Mouse (Mus musculus): ENCODE measurements around the gene Tcf12.

Gene Tcf12

DNA sequence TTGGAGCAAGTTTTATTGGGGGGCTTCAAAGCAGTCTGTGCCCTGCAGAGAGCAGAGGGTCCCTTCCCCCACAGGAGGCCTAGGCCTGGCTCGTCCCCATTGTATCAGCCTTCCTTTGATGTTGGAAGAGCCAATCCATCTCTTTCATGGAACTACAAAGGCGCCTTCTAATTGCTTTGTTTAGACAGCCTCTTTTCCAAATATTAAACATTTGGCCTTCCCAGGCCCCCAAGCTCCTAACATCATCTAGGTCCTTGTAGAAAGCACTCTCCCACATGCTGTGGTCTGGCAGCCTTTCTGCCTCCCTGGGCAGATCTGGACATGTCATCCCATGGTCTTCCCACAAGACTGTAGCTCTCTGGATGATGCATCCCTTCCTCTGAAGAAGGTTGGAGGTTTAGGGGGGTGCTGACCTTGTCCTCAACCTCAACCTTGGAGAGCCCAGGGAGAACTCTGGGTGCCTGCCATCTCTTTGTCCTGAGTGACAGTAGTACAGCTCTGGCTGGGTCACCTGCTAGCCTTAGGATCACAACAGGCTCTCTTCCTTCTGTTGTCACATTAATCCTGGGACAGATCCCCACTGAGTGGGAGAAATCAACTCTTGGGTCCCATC lies 276.4 kb downstream of the Tcf12 start:
- no peak for DNase-seq (ENCODE audit: low spot score)

DNA sequence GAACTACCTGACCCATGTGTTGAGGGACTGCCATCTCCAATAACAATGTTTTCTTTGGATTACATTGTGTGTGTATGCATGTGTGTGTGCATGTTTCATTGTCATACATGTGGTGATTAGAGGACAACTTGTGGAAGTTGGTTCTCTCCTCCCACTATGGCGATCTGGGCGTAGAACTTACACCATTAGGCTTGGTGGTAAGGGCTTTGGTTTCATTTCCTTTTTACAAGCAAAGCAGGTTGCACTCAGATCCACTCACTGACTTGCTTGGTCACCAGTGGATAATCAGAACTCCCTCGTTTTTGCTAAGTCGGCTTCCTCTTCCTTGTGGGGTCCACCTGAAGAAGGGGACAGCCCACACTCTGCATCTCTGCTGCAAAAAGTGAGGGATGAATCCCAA lies 277.0 kb downstream of the Tcf12 start:
- no peak for DNase-seq (ENCODE audit: low spot score)

DNA sequence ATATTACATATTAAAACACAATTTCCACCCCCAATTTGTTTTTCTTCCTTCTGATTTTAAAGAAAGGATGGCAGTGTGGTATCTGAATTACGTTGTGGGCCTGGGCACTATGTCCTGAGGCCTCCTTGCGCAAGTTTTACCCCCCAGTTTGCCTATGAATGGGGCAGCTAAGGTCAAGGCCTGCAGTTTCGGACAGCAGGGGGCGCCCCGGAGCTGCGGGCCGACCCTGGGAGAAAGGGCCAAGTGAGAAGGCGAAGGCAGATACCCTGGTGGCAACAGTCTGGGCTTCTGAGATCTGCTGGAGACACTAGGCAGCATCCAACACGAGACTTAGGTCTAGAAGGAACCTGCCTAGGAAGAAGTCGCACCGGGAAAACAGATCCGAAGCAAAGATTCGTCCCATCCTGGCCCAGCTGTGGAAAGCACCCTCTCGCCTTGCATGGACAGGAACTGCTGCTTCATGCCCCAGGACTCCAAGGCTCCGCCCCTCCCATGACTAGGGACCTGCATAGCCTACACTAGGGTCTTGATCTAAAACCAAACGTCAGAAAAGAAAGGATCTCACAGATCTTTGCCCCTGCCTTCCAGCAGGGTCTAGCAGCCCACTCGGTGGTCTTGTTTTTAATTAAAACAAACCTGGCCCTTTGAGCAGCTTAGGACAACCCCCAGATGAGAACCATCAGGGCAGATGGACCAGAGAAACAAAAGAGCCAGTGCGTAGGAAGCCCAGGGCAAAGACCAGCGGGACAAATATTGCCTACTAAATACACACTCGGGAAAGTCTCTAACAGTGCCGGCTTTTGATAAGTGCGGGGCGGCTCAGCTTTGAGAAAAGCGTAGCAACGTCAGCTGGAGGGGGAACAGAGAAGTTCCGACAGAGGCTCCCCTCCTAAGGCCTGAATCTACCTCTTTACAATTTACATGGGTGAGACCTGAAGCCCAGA lies 279.6 kb downstream of the Tcf12 start:
- DNase-seq (ENCODE audit: low spot score) = peak; percentile 65

DNA sequence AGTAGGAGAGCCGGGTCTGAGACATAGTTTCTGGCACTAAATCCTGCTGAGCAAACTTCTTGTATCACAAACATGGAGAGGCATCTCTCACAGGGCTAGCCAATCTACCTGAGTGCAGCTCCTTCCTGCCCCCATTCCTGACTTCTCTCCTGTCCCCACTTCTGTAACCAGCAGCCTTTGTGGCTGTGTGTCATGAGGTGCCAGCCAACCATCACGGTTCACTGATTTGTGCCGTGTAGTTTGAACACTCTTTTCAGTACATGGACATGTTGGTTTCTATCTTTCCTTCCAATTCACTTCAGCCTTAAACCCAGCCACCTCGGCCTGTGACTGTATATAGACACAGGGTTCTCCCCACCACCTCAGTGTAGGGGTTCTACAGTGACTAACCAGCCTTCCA lies 280.7 kb downstream of the Tcf12 start:
- no peak for DNase-seq (ENCODE audit: low spot score)

DNA sequence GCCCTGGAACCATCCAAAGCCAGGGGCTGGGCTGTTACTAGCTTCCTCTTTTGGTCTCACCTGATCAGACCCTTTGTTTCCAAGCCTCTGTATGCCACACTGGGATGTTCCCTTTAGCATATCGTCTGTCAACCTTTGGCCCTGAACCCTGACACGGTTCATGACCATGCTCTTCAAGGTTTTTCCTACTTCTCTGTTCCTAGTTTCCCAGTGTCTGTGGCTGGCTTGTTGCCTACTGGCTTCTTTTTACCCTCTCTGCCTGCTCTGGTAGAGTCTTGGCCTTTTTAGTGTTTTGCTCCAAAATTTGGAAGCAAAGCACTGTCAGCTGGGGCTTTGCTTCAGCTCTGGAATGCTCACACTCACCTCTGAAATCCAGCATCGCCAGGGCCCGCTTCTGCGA lies 281.3 kb downstream of the Tcf12 start:
- DNase-seq (ENCODE audit: low spot score) = no peak

DNA sequence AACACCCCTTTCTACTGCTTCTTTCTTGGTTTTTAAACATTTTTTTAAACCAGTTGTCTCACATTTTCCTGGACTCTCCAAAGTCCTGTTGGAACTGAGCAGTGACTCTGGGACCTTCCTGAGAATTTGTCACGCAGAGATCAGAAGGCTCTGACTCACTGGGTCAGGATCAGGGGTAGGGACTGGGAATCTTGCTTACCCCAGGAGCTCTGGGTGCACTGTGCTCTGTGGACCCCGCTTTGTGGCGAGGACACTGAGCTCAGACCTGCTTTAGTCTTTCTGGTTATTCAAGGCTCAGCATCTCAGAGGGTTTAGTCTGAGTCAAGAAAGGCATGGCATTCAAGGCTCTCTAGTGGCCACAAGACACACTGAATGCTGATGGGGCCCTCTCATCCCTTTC lies 281.9 kb downstream of the Tcf12 start:
- DNase-seq (ENCODE audit: low spot score) = no peak

DNA sequence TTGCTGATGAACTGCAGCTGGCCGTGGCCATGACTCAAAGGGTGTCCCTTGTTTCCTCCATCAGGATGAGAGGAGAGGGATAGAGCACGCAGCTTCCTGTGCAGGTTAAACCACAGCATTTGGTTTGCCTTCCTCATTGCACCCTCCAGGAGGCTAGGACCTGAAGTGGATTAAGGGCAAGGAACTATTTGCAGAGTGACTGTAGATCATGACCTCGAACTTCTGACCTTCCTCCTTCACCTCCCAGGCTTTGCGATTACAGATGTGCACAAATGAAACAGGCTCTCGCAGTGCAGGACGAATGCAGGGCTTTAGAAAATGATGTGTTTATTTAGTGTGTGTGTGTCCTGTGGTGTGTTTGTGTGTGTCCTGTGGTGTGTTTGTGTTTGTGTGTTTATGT lies 282.5 kb downstream of the Tcf12 start:
- no peak for DNase-seq (ENCODE audit: low spot score)

DNA sequence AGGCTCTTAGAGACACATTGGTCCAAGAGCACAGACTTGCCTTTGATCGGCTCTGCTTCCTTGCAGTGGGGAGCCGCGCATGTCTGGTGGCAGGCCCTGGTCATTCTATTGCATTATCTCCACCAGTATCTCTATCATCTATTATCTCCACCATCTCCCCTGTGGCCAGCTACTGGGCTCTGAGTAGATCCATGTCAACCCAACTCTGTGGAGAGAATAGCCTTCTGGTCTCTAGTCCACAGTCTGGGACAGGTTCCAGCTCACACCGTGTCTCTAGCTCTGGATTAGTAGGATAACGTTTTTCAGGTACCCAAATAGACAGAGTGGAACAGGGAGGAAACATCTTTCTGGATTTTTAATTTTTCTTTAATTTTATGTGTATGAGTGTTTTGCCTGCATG lies 284.3 kb downstream of the Tcf12 start:
- no peak for DNase-seq (ENCODE audit: low spot score)

DNA sequence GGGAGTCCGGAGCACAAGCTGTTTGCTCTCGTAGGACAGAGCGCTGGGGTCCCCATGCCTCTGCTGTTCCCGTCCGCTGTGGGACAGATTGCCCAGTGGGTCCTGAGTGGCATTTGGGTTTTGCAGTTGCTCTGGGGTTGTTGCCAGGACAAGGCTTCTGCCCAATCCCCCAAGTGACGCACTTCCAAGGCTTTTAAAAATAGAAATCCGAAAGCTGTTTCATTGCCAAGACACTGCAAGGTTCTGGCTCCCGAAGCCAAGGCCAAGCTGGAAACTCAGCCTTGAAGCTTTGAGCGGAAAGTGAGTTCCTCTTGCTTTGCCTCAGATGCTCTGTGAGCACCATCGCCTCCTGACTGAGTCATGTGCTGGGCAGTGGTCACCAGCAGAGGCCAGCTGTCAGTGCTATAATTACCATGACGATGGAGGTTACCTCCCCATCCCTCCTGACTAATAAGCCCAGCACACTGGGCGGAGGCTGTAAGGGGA lies 285.6 kb downstream of the Tcf12 start:
- no peak for DNase-seq (ENCODE audit: low spot score)

DNA sequence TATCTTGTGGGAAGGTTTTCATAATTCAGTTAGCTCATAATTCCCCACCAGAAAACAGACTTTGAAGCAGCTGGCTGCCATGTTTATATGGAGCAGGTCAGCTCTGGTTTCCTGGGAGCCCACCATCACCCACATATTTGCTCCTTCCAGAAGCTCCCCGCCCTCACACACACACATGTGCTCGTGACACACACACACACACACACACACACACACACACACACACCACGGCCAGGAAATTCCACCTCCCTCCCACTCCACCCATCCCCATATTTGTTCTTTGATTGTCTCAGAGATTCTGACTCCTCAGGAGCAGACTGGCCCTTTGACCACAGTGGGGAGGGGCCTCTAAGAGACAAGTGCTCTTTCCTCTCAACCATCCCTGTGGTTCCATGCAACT lies 289.7 kb downstream of the Tcf12 start:
- no peak for DNase-seq (ENCODE audit: low spot score)

DNA sequence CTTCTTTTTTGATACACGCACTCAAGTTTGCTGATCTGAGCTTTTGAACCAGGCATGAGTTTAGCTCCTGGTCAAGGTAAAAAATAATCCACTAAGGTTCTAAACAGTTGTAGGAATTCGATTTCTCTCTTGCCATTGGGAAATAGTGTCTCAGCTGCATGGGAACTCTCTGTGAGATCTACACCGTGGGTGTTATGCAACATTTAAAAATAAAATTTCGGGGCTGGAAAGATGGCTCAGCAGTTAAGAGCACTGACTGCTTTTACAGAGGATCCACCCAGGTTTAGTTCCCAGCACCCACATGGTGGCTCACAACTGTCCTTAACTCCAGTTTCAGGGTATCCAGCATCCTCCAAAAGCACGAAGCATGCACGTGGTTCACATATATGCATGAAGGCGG lies 293.2 kb downstream of the Tcf12 start:
- no peak for DNase-seq (ENCODE audit: low spot score)

DNA sequence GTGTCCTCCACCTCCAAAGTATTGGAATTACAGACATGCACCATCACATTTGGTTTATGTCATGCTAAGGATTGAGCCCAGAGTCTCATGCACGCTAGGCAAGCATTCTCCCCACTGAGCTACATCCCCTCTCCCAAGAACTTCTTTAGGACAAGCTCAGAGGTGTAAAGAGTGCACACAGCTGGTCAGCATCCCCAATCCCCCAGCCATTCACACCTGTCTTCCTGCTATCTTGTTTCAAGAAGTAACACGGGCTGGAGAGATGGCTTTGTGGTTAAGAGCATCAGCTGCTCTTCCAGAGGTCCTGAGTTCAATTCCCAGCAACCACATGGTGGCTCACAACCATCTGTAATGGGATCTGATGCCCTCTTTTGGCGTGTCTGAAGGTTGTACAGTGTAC lies 295.6 kb downstream of the Tcf12 start:
- no peak for DNase-seq (ENCODE audit: low spot score)

DNA sequence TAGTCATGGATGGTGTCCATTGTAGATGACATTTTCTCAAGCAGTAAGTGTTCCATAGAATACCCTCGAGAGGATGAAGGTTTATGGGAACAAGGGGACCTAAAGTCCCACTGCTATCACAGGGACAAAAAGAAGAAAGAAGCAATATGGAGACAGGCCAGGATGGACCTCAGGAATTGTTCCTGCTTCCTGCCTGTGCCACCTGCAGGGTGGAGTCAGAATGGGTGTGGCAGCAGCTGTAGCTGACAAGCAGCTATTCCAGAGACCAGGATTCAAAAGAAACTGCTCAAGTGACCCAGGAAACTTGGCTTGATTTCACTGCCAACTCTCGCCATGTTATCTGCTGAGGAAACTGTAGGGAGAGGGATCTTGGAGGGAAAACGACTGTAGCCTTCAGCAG lies 298.1 kb downstream of the Tcf12 start:
- no peak for DNase-seq (ENCODE audit: low spot score)

DNA sequence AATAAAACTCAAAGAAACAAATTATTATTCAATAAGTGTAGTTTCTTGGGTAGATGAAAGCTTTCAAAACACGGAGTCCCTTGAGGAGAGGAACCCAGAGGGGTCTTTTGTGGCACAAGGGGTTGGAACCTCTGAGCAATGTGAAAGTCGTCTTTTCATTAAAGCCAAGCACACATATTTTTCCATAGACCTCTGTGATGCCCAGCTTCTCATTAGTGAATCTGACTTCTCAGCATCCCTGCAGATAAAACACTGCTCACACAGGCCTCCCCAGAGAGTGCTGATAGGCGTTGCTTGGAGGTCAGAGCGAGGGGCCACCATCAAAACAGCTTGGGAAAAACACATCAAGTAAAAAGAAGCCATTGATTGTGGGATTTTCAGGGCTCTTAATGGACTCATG lies 298.8 kb downstream of the Tcf12 start:
- no peak for DNase-seq (ENCODE audit: low spot score)

DNA sequence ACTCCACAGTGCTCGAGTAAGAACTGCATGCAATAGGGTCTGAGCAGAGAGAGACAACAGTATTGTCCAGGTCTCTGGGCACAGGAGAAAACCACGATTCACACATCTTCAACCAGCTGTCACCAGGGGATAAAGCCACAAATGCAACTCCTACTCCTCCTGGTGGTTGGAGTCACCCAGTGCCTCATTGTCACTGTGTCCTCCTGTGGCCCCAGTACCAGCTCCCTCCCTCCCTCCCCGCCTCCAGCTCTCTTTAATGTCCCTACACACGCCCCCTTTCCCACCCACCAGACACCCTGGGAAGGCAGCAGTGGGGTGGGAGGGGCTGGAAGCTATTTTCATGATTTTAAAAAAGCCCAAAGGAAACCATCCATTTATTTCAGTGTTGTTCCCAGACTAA lies 299.3 kb downstream of the Tcf12 start:
- DNase-seq (ENCODE audit: low spot score) = no peak

DNA sequence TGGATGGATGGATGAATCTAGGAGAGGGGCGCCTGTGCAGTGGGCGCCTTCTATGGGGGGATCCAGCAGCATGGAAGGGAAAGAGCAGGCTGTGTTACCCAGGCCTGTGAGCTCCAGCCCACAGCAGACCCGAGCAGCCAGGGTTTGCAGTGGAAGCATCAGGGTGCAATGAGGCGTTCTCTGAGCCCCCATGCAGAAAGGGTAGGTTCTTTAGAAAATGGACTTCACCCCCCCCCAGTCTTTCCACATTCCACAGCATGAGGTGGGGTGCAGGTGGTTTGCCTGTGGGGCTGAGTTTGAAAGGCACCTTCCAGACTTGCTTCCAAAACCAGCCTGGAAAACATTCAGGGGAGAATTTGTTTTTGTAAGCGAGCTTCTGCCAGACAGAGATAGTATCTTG lies 300.3 kb downstream of the Tcf12 start:
- no peak for DNase-seq (ENCODE audit: low spot score)

DNA sequence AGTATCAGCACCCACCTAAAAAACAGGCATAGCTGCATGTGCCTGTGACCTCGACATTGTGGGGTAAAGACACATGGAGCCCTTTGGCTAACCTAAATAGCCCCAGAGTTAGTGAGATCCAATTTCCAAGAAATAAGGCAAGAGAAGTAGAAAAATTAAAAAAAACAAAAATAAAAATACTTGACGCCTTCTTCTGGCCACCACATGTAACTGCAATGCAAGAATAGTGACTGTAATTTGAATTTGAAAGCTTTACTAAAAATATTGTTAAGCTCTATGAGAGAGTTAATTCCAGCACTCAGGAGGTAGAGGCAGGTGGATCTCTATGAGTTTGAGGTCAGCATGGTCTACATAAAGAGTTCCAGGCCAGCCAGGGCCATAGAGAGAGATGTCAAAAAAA lies 300.9 kb downstream of the Tcf12 start:
- no peak for DNase-seq (ENCODE audit: low spot score)

DNA sequence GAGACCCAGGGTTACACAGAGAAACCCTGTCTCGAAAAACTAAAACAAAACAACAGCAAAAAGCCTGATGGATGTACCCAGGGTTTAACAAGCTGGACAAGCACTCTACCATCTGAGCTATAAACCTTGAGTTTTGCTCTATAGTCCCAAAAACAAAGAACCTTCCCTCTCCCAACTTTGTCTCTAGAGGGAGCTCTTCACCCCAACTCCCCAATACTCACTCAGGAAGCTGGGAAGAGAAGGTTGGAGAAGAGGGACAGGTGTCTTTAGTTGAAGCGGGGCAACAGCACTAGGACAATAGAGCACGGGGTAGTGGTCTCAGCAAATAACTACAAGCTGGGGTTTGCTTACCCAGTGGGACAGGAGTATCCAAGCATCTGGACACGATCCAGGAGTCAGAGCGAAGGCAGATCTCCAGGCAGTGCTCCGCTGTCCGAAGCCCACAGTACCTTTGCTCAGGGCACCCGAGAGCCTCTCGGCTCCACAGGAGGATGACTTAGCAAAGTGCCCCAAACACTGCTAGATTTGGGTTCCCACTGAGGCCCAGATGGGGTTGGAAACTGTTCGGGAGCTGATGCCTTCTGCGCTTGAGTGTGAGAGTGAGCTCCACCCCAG lies 302.9 kb downstream of the Tcf12 start:
- DNase-seq (ENCODE audit: low spot score) = no peak

DNA sequence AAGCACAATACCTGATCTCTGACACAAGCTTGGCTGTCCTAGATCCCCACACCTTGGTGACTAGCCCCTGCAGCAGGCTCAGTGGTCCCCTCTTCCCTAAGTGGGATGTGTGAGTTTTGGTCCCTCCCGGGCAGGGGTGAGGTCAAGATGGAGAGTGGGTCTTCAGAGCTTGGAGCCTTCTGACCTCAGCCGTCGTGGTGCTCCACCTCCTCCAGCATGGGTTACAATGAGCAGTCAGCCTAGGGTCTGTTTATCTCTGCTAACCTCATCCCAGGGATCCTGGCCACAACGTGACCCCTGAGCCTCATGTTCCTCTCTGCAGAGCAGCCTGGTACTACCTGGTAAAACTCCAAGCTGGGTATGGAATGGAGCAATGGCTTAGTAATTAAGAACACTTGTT lies 303.9 kb downstream of the Tcf12 start:
- DNase-seq (ENCODE audit: low spot score) = no peak

DNA sequence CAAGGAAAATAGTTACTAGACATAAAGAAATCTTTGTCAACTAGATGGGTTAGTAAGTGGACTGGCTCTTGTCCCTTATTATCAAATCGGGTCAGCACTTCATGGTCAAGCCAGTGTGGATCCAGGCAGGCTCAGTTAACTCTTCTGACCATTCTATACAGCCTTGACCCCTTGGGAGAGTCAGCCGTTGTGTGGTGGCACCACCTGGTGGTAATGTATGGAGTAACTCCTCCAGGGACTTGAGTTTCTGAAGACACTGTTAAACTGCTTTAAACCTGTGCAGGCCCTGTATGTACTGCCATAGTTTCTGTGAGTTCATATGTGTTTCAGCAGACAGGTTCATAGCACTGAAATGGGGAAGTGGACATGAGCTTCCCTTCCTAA lies 305.3 kb downstream of the Tcf12 start:
- peak; percentile 11 for DNase-seq (ENCODE audit: low spot score)

DNA sequence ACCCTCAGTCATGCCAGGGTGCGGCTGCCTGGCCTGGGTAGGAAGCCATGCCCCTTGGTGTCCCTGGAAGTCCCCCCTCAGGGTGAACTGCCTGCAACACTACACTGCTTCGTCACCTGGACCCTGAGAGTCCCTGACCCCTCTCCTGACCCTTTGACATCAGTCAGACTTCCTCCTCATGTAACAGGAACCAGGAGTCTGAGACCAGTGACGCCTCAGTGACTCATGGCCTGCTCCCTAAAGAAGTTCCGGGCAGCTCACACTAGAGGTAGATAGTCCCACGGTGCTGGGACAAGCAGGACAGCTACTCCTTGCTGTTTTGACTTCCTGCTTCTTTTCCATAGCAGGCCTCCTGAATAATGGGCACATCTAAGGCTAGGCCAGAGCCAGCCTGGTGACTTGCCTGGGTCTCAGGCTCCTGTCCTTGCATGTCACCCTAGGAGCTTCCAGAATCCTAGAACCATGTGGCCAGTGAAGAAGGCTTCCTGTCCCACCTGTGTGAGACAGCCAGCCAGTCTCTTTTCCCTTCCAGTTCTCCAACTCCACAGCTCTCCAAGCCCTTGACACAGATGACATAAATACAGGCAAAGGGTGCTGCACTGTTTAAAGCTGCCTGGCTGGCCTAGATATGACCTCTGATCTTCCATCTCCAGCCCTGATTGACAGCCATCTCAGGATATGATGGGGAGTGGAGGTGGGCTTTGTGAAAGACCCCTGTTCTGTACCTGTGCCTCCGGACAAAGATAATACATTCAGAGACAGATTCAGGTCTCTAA lies 305.8 kb downstream of the Tcf12 start:
- DNase-seq (ENCODE audit: low spot score) = no peak

DNA sequence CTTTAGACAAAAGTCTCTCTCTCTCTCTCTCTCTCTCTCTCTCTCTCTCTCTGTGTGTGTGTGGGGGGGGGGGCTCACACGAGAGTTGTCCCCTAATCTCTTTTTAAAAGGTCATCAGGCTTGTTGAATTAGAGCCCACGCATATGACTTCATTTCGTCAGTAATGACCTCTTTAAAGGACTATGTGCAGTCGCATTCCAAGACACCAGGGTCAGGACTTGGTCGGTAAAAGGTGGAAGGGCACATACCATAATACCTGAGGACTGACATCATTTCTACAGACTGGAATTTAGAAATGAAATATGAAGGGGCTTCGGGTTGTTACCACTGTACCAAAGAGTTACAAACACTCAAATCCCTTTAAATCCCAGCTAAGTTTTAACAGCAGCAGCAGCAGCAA lies 307.6 kb downstream of the Tcf12 start:
- no peak for DNase-seq (ENCODE audit: low spot score)

Data from spleen, adult 12 weeks (tissue).